ENCODE assay signal across 9 mouse cellular contexts in genomic region chr7:99483924-99484319, GRCm38 (mm10). TPM values are rescaled to one million over a fixed set of nuclear protein-coding genes. Genes with fewer than 3 reads are reported as not detected.
DNase-seq lines count a peak whose midpoint lies in the region; ATAC-seq and TF ChIP-seq lines count a peak whose summit lies in the region.
"Had no signal": no experiment of that assay in that cellular context is flagged by ENCODE, and none has a peak within 500 bp of the region (broad histone marks: within the 10 kb centered on the region; RNA-seq: fewer than 3 reads in every experiment).

No protein-coding gene starts in this region.

- H3K4me1 ChIP-seq in lung, embryonic 15.5 days: peaks cover 38% of the 10 kb centered on the region
- peaks cover 8% of the 10 kb centered on the region for H3K4me1 ChIP-seq in lung, adult 2 months (ENCODE audit: control insufficient read depth, insufficient read depth, low read length)
- H3K4me1 ChIP-seq in forebrain, embryonic 13.5 days: peaks cover 37% of the 10 kb centered on the region
- peaks cover 35% of the 10 kb centered on the region for H3K4me1 ChIP-seq in limb, embryonic 15.5 days
- peaks cover 28% of the 10 kb centered on the region for H3K4me1 ChIP-seq in stomach, embryonic 14.5 days (ENCODE audit: control insufficient read depth, insufficient read depth, low read length)

- H3K9me3 ChIP-seq in lung, embryonic 15.5 days: no peaks in the 10 kb centered on the region
- H3K9me3 ChIP-seq in forebrain, embryonic 13.5 days (replicated peaks): no peaks in the 10 kb centered on the region
- H3K9me3 ChIP-seq in limb, embryonic 15.5 days: no peaks in the 10 kb centered on the region
- H3K9me3 ChIP-seq in stomach, embryonic 14.5 days (ENCODE audit: control insufficient read depth, low read depth, low read length): no peaks in the 10 kb centered on the region

- ATAC-seq in lung, embryonic 15.5 days (ENCODE audit: borderline replicate concordance, extremely low read depth, low FRiP score, low TSS enrichment): no peak
- peak; percentile 37 for ATAC-seq in forebrain, embryonic 13.5 days
- ATAC-seq in limb, embryonic 15.5 days (ENCODE audit: insufficient number of reproducible peaks, low FRiP score, low TSS enrichment, low read depth): no peak
- 0 out of 2 replicates have a peak, but pooled peaks have one; percentile 3 for ATAC-seq in stomach, embryonic 14.5 days (ENCODE audit: insufficient number of reproducible peaks, insufficient read depth, low FRiP score, low read depth)

- TF ChIP-seq CTCF in lung, adult 2 months (IDR thresholded peaks at IDR 0.05; ENCODE audit: insufficient read depth, low read length): no peak

- no peak for DNase-seq in lung, adult 2 months
- no peak for DNase-seq in spleen, adult 18-20 months
- DNase-seq in c-Kit-positive CD71-positive TER-119-positive erythroid progenitor cells, embryonic 14.5 days (ENCODE audit: low spot score): no peak
- DNase-seq in frontal cortex, postnatal 25 days (ENCODE audit: low spot score in 2 of 2): no peak

- WGBS in lung, embryonic 15.5 days: 44% methylated on average over 8 of the region's 8 CpGs
- 46% methylated on average over 8 of the region's 8 CpGs for WGBS in lung, adult 2 months
- 46% methylated on average over 8 of the region's 8 CpGs for WGBS in forebrain, embryonic 13.5 days
- WGBS in limb, embryonic 15.5 days: 44% methylated on average over 8 of the region's 8 CpGs
- WGBS in stomach, embryonic 14.5 days: 43% methylated on average over 8 of the region's 8 CpGs

- H3K27ac ChIP-seq in lung, embryonic 15.5 days: peak overlapping the region; percentile 8; the same call in 1 of the 2 replicates
- H3K27ac ChIP-seq in forebrain, embryonic 13.5 days: no peak overlapping the region
- H3K27ac ChIP-seq in limb, embryonic 15.5 days: no peak overlapping the region
- H3K27ac ChIP-seq in stomach, embryonic 14.5 days (ENCODE audit: low read length): no peak overlapping the region

- no peaks in the 10 kb centered on the region for H3K27me3 ChIP-seq in lung, embryonic 15.5 days
- H3K27me3 ChIP-seq in forebrain, embryonic 13.5 days: peaks cover 15% of the 10 kb centered on the region
- peaks cover 13% of the 10 kb centered on the region; the same call in 1 of the 2 replicates for H3K27me3 ChIP-seq in limb, embryonic 15.5 days
- H3K27me3 ChIP-seq in stomach, embryonic 14.5 days (ENCODE audit: control insufficient read depth, insufficient read depth, low read length): no peaks in the 10 kb centered on the region

- H3K4me2 ChIP-seq in lung, embryonic 15.5 days: peak overlapping the region; percentile 49
- H3K4me2 ChIP-seq in forebrain, embryonic 13.5 days: peak overlapping the region; percentile 87
- H3K4me2 ChIP-seq in limb, embryonic 15.5 days: peak overlapping the region; percentile 48
- peak overlapping the region; percentile 37 for H3K4me2 ChIP-seq in stomach, embryonic 14.5 days (replicated peaks; ENCODE audit: low read depth, low read length)

- TF ChIP-seq POLR2A in lung, adult 2 months (IDR thresholded peaks at IDR 0.05; ENCODE audit: borderline replicate concordance, extremely low read depth, low read depth, low read length): no peak

- H3K4me3 ChIP-seq in lung, embryonic 15.5 days: peak overlapping the region; percentile 75
- H3K4me3 ChIP-seq in lung, adult 2 months (replicated peaks; ENCODE audit: extremely low read depth, low read depth, low read length): no peak overlapping the region
- H3K4me3 ChIP-seq in forebrain, embryonic 13.5 days: peak overlapping the region; percentile 92
- H3K4me3 ChIP-seq in limb, embryonic 15.5 days: peak overlapping the region; percentile 78
- peak overlapping the region; percentile 74 for H3K4me3 ChIP-seq in stomach, embryonic 14.5 days (ENCODE audit: low read depth, low read length)

- peaks cover 35% of the 10 kb centered on the region for H3K36me3 ChIP-seq in lung, embryonic 15.5 days
- peaks cover 33% of the 10 kb centered on the region for H3K36me3 ChIP-seq in forebrain, embryonic 13.5 days (ENCODE audit: poor library complexity, severe bottlenecking)
- H3K36me3 ChIP-seq in limb, embryonic 15.5 days: peaks cover 34% of the 10 kb centered on the region
- H3K36me3 ChIP-seq in stomach, embryonic 14.5 days (ENCODE audit: control insufficient read depth, insufficient read depth, low read length): peaks cover 37% of the 10 kb centered on the region

- no peak overlapping the region for H3K9ac ChIP-seq in lung, embryonic 15.5 days
- H3K9ac ChIP-seq in forebrain, embryonic 13.5 days: no peak overlapping the region
- no peak overlapping the region for H3K9ac ChIP-seq in limb, embryonic 15.5 days
- no peak overlapping the region for H3K9ac ChIP-seq in stomach, embryonic 14.5 days (replicated peaks; ENCODE audit: low read depth, low read length)

RNA-seq across cellular contexts. Expression of gene Rps3, which starts 0.4 kb away (rescaled TPM):
- 777 and 836 TPM in 2 replicates for polyA plus RNA-seq in lung, embryonic 15.5 days (2015; fragmentation: Nextera tagmentation; extraction: Ambion mirVana)
- 206 and 308 TPM in 2 replicates for polyA plus RNA-seq in lung, adult 2 months (2012; rRNA removed)
- 638 and 696 TPM in 2 replicates for polyA plus RNA-seq in forebrain, embryonic 13.5 days (2015; fragmentation: Nextera tagmentation; extraction: Ambion mirVana)
- 658 and 763 TPM in 2 replicates for polyA plus RNA-seq in limb, embryonic 15.5 days (2015; fragmentation: Nextera tagmentation; extraction: Ambion mirVana)
- 902 and 915 TPM in 2 replicates for polyA plus RNA-seq in stomach, embryonic 14.5 days (2014; fragmentation: Nextera tagmentation; extraction: Ambion mirVana)

RNA-seq across cellular contexts. Expression of gene Klhl35, which starts 18.1 kb away (rescaled TPM):
- 0.80 and 0.94 TPM in 2 replicates for polyA plus RNA-seq in lung, embryonic 15.5 days (2015; fragmentation: Nextera tagmentation; extraction: Ambion mirVana)
- polyA plus RNA-seq in lung, adult 2 months (2012; rRNA removed): 0.80 and 0.89 TPM in 2 replicates
- polyA plus RNA-seq in forebrain, embryonic 13.5 days (2015; fragmentation: Nextera tagmentation; extraction: Ambion mirVana): 2.3 and 2.5 TPM in 2 replicates
- polyA plus RNA-seq in limb, embryonic 15.5 days (2015; fragmentation: Nextera tagmentation; extraction: Ambion mirVana): 0.46 and 1.3 TPM in 2 replicates
- 0.65 and 0.83 TPM in 2 replicates for polyA plus RNA-seq in stomach, embryonic 14.5 days (2014; fragmentation: Nextera tagmentation; extraction: Ambion mirVana)
- polyA plus RNA-seq: activated CD4-positive, CD25-positive, alpha-beta regulatory T cell, adult 4 months had no signal

RNA-seq across cellular contexts. Expression of gene Arrb1, which starts 51.3 kb away (rescaled TPM):
- 16.1 and 17.5 TPM in 2 replicates for polyA plus RNA-seq in lung, embryonic 15.5 days (2015; fragmentation: Nextera tagmentation; extraction: Ambion mirVana)
- 131 and 161 TPM in 2 replicates for polyA plus RNA-seq in lung, adult 2 months (2012; rRNA removed)
- polyA plus RNA-seq in forebrain, embryonic 13.5 days (2015; fragmentation: Nextera tagmentation; extraction: Ambion mirVana): 7.4 and 10.6 TPM in 2 replicates
- 5.8 and 7.4 TPM in 2 replicates for polyA plus RNA-seq in limb, embryonic 15.5 days (2015; fragmentation: Nextera tagmentation; extraction: Ambion mirVana)
- 4.0 and 5.4 TPM in 2 replicates for polyA plus RNA-seq in stomach, embryonic 14.5 days (2014; fragmentation: Nextera tagmentation; extraction: Ambion mirVana)

Comparison
In these comparisons a context has a peak if more than half of its experiments do, and no peak if none do; other contexts are left out.
1. ATAC-seq: peak in forebrain, embryonic 13.5 days (single experiment) and stomach, embryonic 14.5 days (single experiment); none in lung, embryonic 15.5 days (single experiment) and limb, embryonic 15.5 days (single experiment).
2. H3K4me2 ChIP-seq: peak in every context shown above with its lines; median percentile 87 in forebrain, embryonic 13.5 days; 49 in lung, embryonic 15.5 days; 48 in limb, embryonic 15.5 days; 37 in stomach, embryonic 14.5 days.